Mouse (Mus musculus): ENCODE data around the gene Catsperd.

- no peak for TF ChIP-seq CTCF (IDR thresholded peaks at IDR 0.05; ENCODE audit: control insufficient read depth, insufficient read depth, low read length)
- no peak for TF ChIP-seq POLR2A (IDR thresholded peaks at IDR 0.05; ENCODE audit: borderline replicate concordance, control insufficient read depth, low read depth, low read length)
Measured at GRCm38 (mm10) chr17:56605431-56605830, 22.5 kb upstream of the Catsperd start.
